Mouse (Mus musculus) E14TG2a.4 (cell line): Measurements from ENCODE around the gene H2al1g.

ENCODE experiments used
- CTCF ChIP-seq: conservative IDR thresholded peaks from 2 replicates; pipeline ENCODE4 v1.5.1; 2014; ENCODE audit warnings: low read length
- NANOG ChIP-seq: IDR thresholded peaks from 2 replicates; pipeline ENCODE4 v1.6.1; 2014; ENCODE audit warnings: borderline replicate concordance, low read length, mixed read lengths
- POU5F1 ChIP-seq: IDR thresholded peaks from 2 replicates; pipeline ENCODE4 v1.6.1; 2014; ENCODE audit warnings: low read length, borderline replicate concordance

DNA sequence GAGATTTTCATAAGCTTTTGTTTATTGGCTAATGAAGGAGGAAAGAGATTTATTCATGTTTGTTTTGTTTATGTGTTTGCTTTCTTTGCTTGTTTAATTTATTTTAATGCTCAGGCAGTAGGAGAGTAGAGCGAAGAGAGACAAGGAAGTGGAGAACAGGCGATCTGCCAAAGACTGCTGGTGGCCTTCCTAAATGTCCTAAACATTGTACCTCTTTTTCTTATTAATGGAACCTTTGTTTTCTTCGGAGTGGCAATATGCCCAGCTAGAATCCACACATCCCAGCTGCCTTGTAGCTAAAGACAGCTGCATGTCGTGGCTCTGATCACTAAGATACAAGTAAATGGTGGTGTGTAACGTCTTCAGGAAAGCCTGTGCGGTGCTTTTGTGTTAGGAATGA, 41.0 kb upstream of the H2al1g start:
- TF ChIP-seq CTCF (no peak), NANOG (no peak), POU5F1 (no peak)
